ENCODE assay signal across 17 mouse cellular contexts in genomic region chr14:114839340-114839903, GRCm38 (mm10).
DNase-seq lines count a peak whose midpoint lies in the region; ATAC-seq and TF ChIP-seq lines count a peak whose summit lies in the region.
"Had no signal": no experiment of that assay in that cellular context is flagged by ENCODE, and none has a peak within 500 bp of the region (broad histone marks: within the 10 kb centered on the region; RNA-seq: fewer than 3 reads in every experiment).

No protein-coding gene starts in this region.

- H3K4me3 ChIP-seq in kidney, embryonic 15.5 days (replicated peaks), result no peak overlapping the region
- H3K4me3 ChIP-seq in embryonic facial prominence, embryonic 12.5 days, result no peak overlapping the region
- H3K4me3 ChIP-seq in midbrain, embryonic 14.5 days (replicated peaks; ENCODE audit: low read depth, low read length), result no peak overlapping the region
- no peak overlapping the region for H3K4me3 ChIP-seq in lung, adult 2 months (replicated peaks; ENCODE audit: extremely low read depth, low read depth, low read length)
- H3K4me3 ChIP-seq: embryonic facial prominence, embryonic 15.5 days; lung, embryonic 15.5 days; neural tube, embryonic 13.5 days had no signal

- H3K27ac ChIP-seq in kidney, embryonic 15.5 days, result no peak overlapping the region
- H3K27ac ChIP-seq in embryonic facial prominence, embryonic 12.5 days, result no peak overlapping the region
- H3K27ac ChIP-seq in midbrain, embryonic 14.5 days (replicated peaks; ENCODE audit: low read depth, low read length), result no peak overlapping the region
- H3K27ac ChIP-seq: embryonic facial prominence, embryonic 15.5 days; hindbrain, embryonic 14.5 days; neural tube, embryonic 13.5 days had no signal

- H3K27me3 ChIP-seq in kidney, embryonic 15.5 days, result no peaks in the 10 kb centered on the region
- H3K27me3 ChIP-seq in embryonic facial prominence, embryonic 12.5 days, result no peaks in the 10 kb centered on the region
- H3K27me3 ChIP-seq in midbrain, embryonic 14.5 days (ENCODE audit: control insufficient read depth, insufficient read depth, low read length), result no peaks in the 10 kb centered on the region
- H3K27me3 ChIP-seq: embryonic facial prominence, embryonic 15.5 days; lung, embryonic 15.5 days had no signal

- no peak for TF ChIP-seq CTCF in lung, adult 2 months (IDR thresholded peaks at IDR 0.05; ENCODE audit: insufficient read depth, low read length)

- H3K9ac ChIP-seq in kidney, embryonic 15.5 days, result no peak overlapping the region
- no peak overlapping the region for H3K9ac ChIP-seq in embryonic facial prominence, embryonic 12.5 days
- H3K9ac ChIP-seq in midbrain, embryonic 14.5 days (replicated peaks; ENCODE audit: low read length), result no peak overlapping the region
- H3K9ac ChIP-seq: embryonic facial prominence, embryonic 15.5 days; hindbrain, embryonic 14.5 days; lung, embryonic 15.5 days; neural tube, embryonic 13.5 days had no signal

- peak; percentile 14 for DNase-seq in kidney, postnatal 14 days
- peak; percentile 34 for DNase-seq in R1 (ENCODE audit: low read depth, low spot score)
- peak; percentile 54 for DNase-seq in midbrain, embryonic 14.5 days
- DNase-seq in lung, adult 2 months, result no peak
- DNase-seq in lung, postnatal 25 days (ENCODE audit: low spot score), result no peak
- DNase-seq: adrenal gland, adult 2 months; cerebellum, postnatal 25 days; gastrocnemius, postnatal 10 days; right cerebral cortex, postnatal 4 days; thymus, postnatal 25 days had no signal

- WGBS in kidney, embryonic 15.5 days, result 90% methylated on average over 2 of the region's 2 CpGs
- WGBS in embryonic facial prominence, embryonic 12.5 days, result 65% methylated on average over 2 of the region's 2 CpGs
- WGBS in midbrain, embryonic 14.5 days, result 40% methylated on average over 2 of the region's 2 CpGs
- 85% methylated on average over 2 of the region's 2 CpGs for WGBS in lung, adult 2 months

- no peak for TF ChIP-seq POLR2A in lung, adult 2 months (IDR thresholded peaks at IDR 0.05; ENCODE audit: borderline replicate concordance, extremely low read depth, low read depth, low read length)

- no peak; the same call in 1 of the 2 replicates for ATAC-seq in kidney, embryonic 15.5 days (replicated peaks; ENCODE audit: low FRiP score)
- ATAC-seq in embryonic facial prominence, embryonic 12.5 days (ENCODE audit: insufficient number of reproducible peaks, insufficient read depth, low FRiP score, low TSS enrichment), result 0 out of 2 replicates have a peak, but pooled peaks have one; percentile 64
- peak; percentile 27; the same call in 1 of the 2 replicates for ATAC-seq in midbrain, embryonic 14.5 days (ENCODE audit: low FRiP score, low TSS enrichment)
- ATAC-seq: intestine, embryonic 16.5 days had no signal

- no peaks in the 10 kb centered on the region for H3K9me3 ChIP-seq in kidney, embryonic 15.5 days (replicated peaks)
- no peaks in the 10 kb centered on the region for H3K9me3 ChIP-seq in embryonic facial prominence, embryonic 12.5 days
- H3K9me3 ChIP-seq in midbrain, embryonic 14.5 days (ENCODE audit: control insufficient read depth, low read length), result no peaks in the 10 kb centered on the region
- H3K9me3 ChIP-seq: embryonic facial prominence, embryonic 15.5 days; lung, embryonic 15.5 days; neural tube, embryonic 13.5 days had no signal

- no peaks in the 10 kb centered on the region for H3K36me3 ChIP-seq in kidney, embryonic 15.5 days
- H3K36me3 ChIP-seq in embryonic facial prominence, embryonic 12.5 days, result no peaks in the 10 kb centered on the region
- no peaks in the 10 kb centered on the region for H3K36me3 ChIP-seq in midbrain, embryonic 14.5 days (ENCODE audit: control insufficient read depth, insufficient read depth, low read length)
- H3K36me3 ChIP-seq: embryonic facial prominence, embryonic 15.5 days; lung, embryonic 15.5 days; neural tube, embryonic 13.5 days had no signal

- H3K4me2 ChIP-seq in kidney, embryonic 15.5 days, result no peak overlapping the region
- H3K4me2 ChIP-seq in embryonic facial prominence, embryonic 12.5 days (replicated peaks), result no peak overlapping the region
- H3K4me2 ChIP-seq in midbrain, embryonic 14.5 days (ENCODE audit: low read length), result no peak overlapping the region
- H3K4me2 ChIP-seq: embryonic facial prominence, embryonic 15.5 days; hindbrain, embryonic 14.5 days; neural tube, embryonic 13.5 days had no signal

- H3K4me1 ChIP-seq in kidney, embryonic 15.5 days, result peaks cover 12% of the 10 kb centered on the region; the same call in 1 of the 2 replicates
- H3K4me1 ChIP-seq in embryonic facial prominence, embryonic 12.5 days, result no peaks in the 10 kb centered on the region
- no peaks in the 10 kb centered on the region for H3K4me1 ChIP-seq in midbrain, embryonic 14.5 days (ENCODE audit: control insufficient read depth, insufficient read depth, low read length)
- H3K4me1 ChIP-seq in lung, adult 2 months (ENCODE audit: control insufficient read depth, insufficient read depth, low read length), result no peaks in the 10 kb centered on the region

Comparison
In these comparisons a context has a peak if more than half of its experiments do, and no peak if none do; other contexts are left out.
1. DNase-seq: peak in kidney, postnatal 14 days (single experiment), R1 (single experiment) and midbrain, embryonic 14.5 days (single experiment); none in lung, adult 2 months (single experiment) and lung, postnatal 25 days (single experiment).